Mouse (Mus musculus): ENCODE data around the gene Slc7a6os. TPM values are rescaled to one million over a fixed set of nuclear protein-coding genes. Genes with fewer than 3 reads are reported as not detected.

Gene Slc7a6os
- polyA plus RNA-seq, 1 experiment from 2014 or later: 19.5 TPM

DNA sequence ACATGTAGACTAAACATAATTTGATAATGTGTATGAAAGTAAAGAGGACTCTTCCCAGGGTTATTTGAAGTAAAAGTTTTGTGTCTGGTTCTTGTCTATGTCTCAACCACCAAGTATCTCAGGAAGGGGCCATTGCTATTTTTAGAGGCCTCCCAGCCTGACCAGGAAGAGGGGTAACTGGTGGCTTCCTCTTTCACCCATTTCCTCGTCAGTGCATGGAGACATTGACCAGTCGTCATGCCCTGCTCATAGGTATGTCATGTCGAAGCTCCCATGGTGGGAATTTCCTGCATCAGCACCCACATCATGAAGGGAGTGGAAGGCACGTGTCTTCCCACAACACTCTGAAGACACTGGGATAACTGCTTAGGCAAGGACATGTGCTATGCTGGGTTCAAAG is 57.9 kb downstream of the Slc7a6os start:
- Histone ChIP-seq H3K9me3 (replicated peaks) (no peaks in the 10 kb centered on the region), H3K9ac (no peak overlapping the region), H3K4me2 (no peak overlapping the region), H3K4me3 (no peak overlapping the region), H3K27me3 (no peaks in the 10 kb centered on the region), H3K27ac (no peak overlapping the region), H3K36me3 (no peaks in the 10 kb centered on the region), H3K4me1 (replicated peaks) (peaks cover 22% of the 10 kb centered on the region)
- 31% methylated on average over 4 of the region's 4 CpGs for WGBS
- no peak for ATAC-seq (replicated peaks; ENCODE audit: insufficient number of reproducible peaks, insufficient read depth, low FRiP score, low read depth)

GRCm38 (mm10) chr8:106151041-106151440 is 59.7 kb downstream of the Slc7a6os start:
- peak overlapping the region; percentile 76 for H3K4me3 ChIP-seq
- peak overlapping the region; percentile 68 for H3K9ac ChIP-seq
- 74% methylated on average over 9 of the region's 9 CpGs for WGBS
- H3K27ac ChIP-seq: no peak overlapping the region
- ATAC-seq (replicated peaks; ENCODE audit: insufficient number of reproducible peaks, insufficient read depth, low FRiP score, low read depth): no peak
- H3K4me2 ChIP-seq: peak overlapping the region; percentile 77
- no peaks in the 10 kb centered on the region for H3K27me3 ChIP-seq
- no peaks in the 10 kb centered on the region for H3K36me3 ChIP-seq
- H3K9me3 ChIP-seq (replicated peaks): no peaks in the 10 kb centered on the region
- H3K4me1 ChIP-seq (replicated peaks): peaks cover 22% of the 10 kb centered on the region

Other genes starting within 250 kb of the Slc7a6os start
- gene Slc12a4, start 244.8 kb downstream of the Slc7a6os start, polyA plus RNA-seq (2015; fragmentation: Nextera tagmentation; extraction: Ambion mirVana): 34.1 and 44.5 TPM in 2 replicates
- not detected in 2 replicates for gene Dpep3, start 231.5 kb downstream of the Slc7a6os start, polyA plus RNA-seq (2015; fragmentation: Nextera tagmentation; extraction: Ambion mirVana)
- 12.5 and 15.0 TPM in 2 replicates for gene Dus2, start 219.6 kb downstream of the Slc7a6os start, polyA plus RNA-seq (2015; fragmentation: Nextera tagmentation; extraction: Ambion mirVana)
- 0.29 TPM in 1 of 2 replicates, not detected in the other for gene Dpep2nb, start 205.0 kb downstream of the Slc7a6os start, polyA plus RNA-seq (2015; fragmentation: Nextera tagmentation; extraction: Ambion mirVana)
- gene Ddx28, start 199.1 kb downstream of the Slc7a6os start, polyA plus RNA-seq (2015; fragmentation: Nextera tagmentation; extraction: Ambion mirVana): 10.6 and 11.6 TPM in 2 replicates
- 3.4 and 4.9 TPM in 2 replicates for gene Nfatc3, start 152.1 kb downstream of the Slc7a6os start, polyA plus RNA-seq (2015; fragmentation: Nextera tagmentation; extraction: Ambion mirVana)
- gene Esrp2, start 74.0 kb downstream of the Slc7a6os start, polyA plus RNA-seq (2015; fragmentation: Nextera tagmentation; extraction: Ambion mirVana): 1.5 and 6.1 TPM in 2 replicates
- gene Pla2g15, start 60.5 kb downstream of the Slc7a6os start, polyA plus RNA-seq (2015; fragmentation: Nextera tagmentation; extraction: Ambion mirVana): 7.0 and 9.4 TPM in 2 replicates
- gene Slc7a6, start 42.1 kb downstream of the Slc7a6os start, polyA plus RNA-seq (2015; fragmentation: Nextera tagmentation; extraction: Ambion mirVana): 29.6 and 33.3 TPM in 2 replicates
- 28.0 and 37.4 TPM in 2 replicates for gene Prmt7, start within 50 bp of the Slc7a6os start, polyA plus RNA-seq (2015; fragmentation: Nextera tagmentation; extraction: Ambion mirVana)
- gene Smpd3, start 127.1 kb upstream of the Slc7a6os start, polyA plus RNA-seq (2015; fragmentation: Nextera tagmentation; extraction: Ambion mirVana): 2.5 and 3.6 TPM in 2 replicates
- 12.7 and 15.5 TPM in 2 replicates for gene Zfp90, start 204.4 kb upstream of the Slc7a6os start, polyA plus RNA-seq (2015; fragmentation: Nextera tagmentation; extraction: Ambion mirVana)

Measured in heart, embryonic 15.5 days (tissue).